Mouse (Mus musculus) limb, embryonic 10.5 days (tissue): ENCODE data around the gene Dpm3. TPM values are rescaled to one million over a fixed set of nuclear protein-coding genes. Genes with fewer than 3 reads are reported as not detected.

Source experiments
- DNase-seq: peaks from one replicate; pipeline ENCODE4 v3.0.0-alpha.2; 2017; ENCODE audit warnings: low spot score
- H3K27ac ChIP-seq: fragments of 300-500 bp; sonication (generic); 2 replicates; pipeline ENCODE4 v1.5.1; 2016; ENCODE audit warnings: mild to moderate bottlenecking
- H3K27me3 ChIP-seq: fragments of 300-500 bp; sonication (generic); 2 replicates; pipeline ENCODE4 v1.6.1; 2016; ENCODE audit warnings: low read depth, mild to moderate bottlenecking; ENCODE audit not compliant: poor library complexity, severe bottlenecking
- H3K36me3 ChIP-seq: fragments of 300-500 bp; sonication (generic); 2 replicates; pipeline ENCODE4 v1.6.1; 2016; ENCODE audit warnings: mild to moderate bottlenecking, moderate library complexity
- H3K4me1 ChIP-seq: fragments of 300-500 bp; sonication (generic); 2 replicates; pipeline ENCODE4 v1.6.1; 2016
- H3K4me3 ChIP-seq: fragments of 300-500 bp; sonication (generic); 2 replicates; pipeline ENCODE4 v1.5.1; 2016; ENCODE audit warnings: mild to moderate bottlenecking, moderate library complexity
- H3K9me3 ChIP-seq: fragments of 300-500 bp; sonication (generic); replicated peaks from 2 replicates; pipeline ENCODE4 v1.6.1; 2016; ENCODE audit warnings: mild to moderate bottlenecking
- WGBS: fragments of 180-500 bp; shearing (Covaris S2); methylation state at CpG from one replicate; pipeline ENCODE4 v1.1.7; 2016; 5-methylcytosine and 5-hydroxymethylcytosine counted together
- polyA plus RNA-seq: library from polyadenylated mRNA; unstranded; fragments of >200 nt; fragmentation: Nextera tagmentation; extraction: Ambion mirVana; gene quantifications from 2 replicates; pipeline ENCODE4 v1.2.1, GENCODE M21; 2016

The Dpm3 gene
- polyA plus RNA-seq, 1 experiment from 2014 or later, result 84.0 TPM

DNA sequence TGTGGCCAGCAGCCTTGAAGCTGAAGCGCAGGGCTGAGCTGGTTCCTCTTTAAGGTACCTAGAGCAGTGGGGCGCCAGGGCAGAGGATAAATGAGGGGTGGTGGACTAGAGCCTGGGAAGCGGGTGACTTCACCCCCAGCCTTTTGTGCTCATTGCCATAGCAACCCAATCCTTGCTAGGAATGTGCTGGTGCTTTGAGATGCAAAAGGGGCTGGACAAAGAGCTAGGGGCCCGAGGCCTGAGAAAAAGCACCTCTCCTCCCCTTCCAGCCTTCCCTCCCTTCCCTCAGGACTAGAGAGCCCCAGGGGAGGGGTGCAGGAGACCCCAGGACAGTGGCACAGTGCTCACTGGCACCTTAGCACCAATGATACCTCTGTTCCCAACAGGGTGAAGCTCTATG is 33.2 kb upstream of the Dpm3 start:
- Histone ChIP-seq H3K4me1 (peaks cover 48% of the 10 kb centered on the region), H3K4me3 (peak overlapping the region; percentile 66), H3K9me3 (no peaks in the 10 kb centered on the region), H3K36me3 (peaks cover 40% of the 10 kb centered on the region), H3K27me3 (peaks cover 50% of the 10 kb centered on the region), H3K27ac (peak overlapping the region; percentile 87)
- DNase-seq, result no peak
- 36% methylated on average over 4 of the region's 4 CpGs for WGBS

DNA sequence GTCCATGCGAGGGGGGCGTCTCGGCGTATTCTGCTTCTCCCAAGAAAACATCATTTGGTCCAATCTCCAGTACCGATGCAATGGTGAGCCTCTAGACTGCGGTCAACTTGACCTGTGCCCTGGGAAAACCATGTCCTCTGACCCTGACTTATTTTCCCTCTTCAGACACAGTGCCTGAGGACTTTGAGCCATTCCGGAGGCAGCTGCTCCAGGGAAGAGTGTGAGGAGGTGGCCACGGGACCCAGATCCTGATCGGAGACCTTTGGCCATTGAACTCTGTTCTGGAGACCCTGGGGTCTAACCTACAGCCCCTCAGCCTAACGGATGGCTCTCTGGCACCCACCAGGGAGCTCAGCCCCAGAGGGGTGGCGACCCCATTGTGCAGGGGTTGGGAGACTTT is 32.8 kb upstream of the Dpm3 start:
- peaks cover 54% of the 10 kb centered on the region for H3K27me3 ChIP-seq
- peaks cover 44% of the 10 kb centered on the region for H3K4me1 ChIP-seq
- DNase-seq, result no peak
- no peaks in the 10 kb centered on the region for H3K9me3 ChIP-seq
- H3K4me3 ChIP-seq, result peak overlapping the region; percentile 66
- WGBS, result 15% methylated on average over 11 of the region's 11 CpGs
- peaks cover 35% of the 10 kb centered on the region for H3K36me3 ChIP-seq
- H3K27ac ChIP-seq, result peak overlapping the region; percentile 87

- no peaks in the 10 kb centered on the region for H3K9me3 ChIP-seq
- peak within 1 kb of the TSS; percentile 66 for H3K4me3 ChIP-seq
- H3K36me3 ChIP-seq, result peaks cover 30% of the 10 kb centered on the region
- DNase-seq, result no peak
- H3K4me1 ChIP-seq, result peaks cover 45% of the 10 kb centered on the region
- WGBS, result under 1% methylated on average over 21 of the region's 21 CpGs
- peaks cover 60% of the 10 kb centered on the region for H3K27me3 ChIP-seq
- peak within 1 kb of the TSS; percentile 87 for H3K27ac ChIP-seq
Measured at GRCm38 (mm10) chr3:89226900-89227299, 32.3 kb upstream of the Dpm3 start, which contains the start of gene Mtx1. Gene Mtx1, minus strand, starts transcription at chr3:89227088.

DNA sequence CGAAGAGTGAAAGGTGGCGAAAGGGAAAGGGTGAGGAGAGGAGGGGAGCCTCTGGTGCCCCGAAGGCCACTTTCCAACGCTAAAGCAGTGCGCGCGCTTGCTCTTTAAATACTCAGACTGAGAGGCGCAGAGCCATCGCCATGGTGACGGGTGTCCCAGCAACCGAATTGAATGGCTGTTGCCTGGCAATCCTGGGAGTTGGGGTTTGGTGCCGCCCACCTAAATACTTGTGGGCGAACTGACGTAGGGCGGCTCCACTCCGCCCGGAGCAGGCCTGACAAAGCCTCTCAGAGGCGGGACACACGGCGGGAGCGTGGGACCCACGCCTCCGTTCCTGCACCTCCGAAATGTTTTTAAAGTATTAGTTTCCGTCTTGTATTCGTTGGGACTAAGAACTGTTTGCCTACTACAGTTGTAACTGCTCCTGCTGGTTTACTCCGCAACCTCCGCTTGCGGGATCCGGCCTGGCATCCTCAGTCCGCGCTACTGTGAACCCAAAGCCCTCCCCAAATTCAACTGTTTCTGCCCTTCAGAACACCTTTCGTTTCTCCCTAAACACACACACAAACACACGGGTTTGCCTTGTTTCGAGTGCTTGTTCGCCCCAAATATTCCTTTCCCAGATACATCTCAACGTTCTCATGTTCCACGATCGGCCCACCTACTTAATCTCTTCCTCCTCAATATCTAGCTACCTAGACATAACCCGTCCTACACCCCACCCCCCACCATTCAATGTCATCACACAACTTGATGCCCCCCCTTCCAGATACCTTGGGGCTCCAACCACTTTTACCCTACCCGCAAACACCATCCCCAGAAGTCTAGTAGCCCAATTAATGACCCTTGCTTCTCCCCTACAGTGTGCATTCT is 31.6 kb upstream of the Dpm3 start:
- H3K4me3 ChIP-seq, result peak overlapping the region; percentile 66
- H3K4me1 ChIP-seq, result peaks cover 50% of the 10 kb centered on the region
- H3K27ac ChIP-seq, result peak overlapping the region; percentile 87
- peaks cover 27% of the 10 kb centered on the region for H3K36me3 ChIP-seq
- H3K9me3 ChIP-seq, result no peaks in the 10 kb centered on the region
- H3K27me3 ChIP-seq, result peaks cover 61% of the 10 kb centered on the region
- peak; percentile 93 for DNase-seq
- WGBS, result 4% methylated on average over 41 of the region's 41 CpGs

GRCm38 (mm10) chr3:89228180-89228549 is 31.0 kb upstream of the Dpm3 start:
- Histone ChIP-seq H3K36me3 (peaks cover 23% of the 10 kb centered on the region), H3K4me1 (peaks cover 50% of the 10 kb centered on the region), H3K4me3 (peak overlapping the region; percentile 66), H3K9me3 (no peaks in the 10 kb centered on the region), H3K27me3 (peaks cover 66% of the 10 kb centered on the region), H3K27ac (peak overlapping the region; percentile 87)
- DNase-seq, result peak; percentile 95
- WGBS, result 0% methylated on average over 20 of the region's 20 CpGs

DNA sequence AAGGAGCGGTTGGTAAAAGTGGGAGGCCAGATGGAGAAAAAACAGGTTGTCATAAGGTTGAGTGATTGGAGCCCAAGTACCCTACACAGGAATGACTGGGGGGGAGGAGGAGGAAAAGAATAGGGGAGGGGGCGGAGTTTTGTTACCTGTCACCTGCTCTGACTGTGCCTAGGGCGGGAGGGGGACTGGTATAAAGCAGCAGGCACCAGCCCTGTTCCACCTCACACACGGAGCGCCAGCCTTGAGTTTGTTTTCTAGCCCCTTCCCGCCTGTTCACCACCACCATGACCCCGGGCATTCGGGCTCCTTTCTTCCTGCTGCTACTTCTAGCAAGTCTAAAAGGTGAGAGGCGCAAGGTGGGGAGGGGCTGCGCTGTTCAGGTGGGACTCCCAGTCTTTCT is 30.3 kb upstream of the Dpm3 start, which contains the start of gene Muc1:
Gene Muc1 (plus strand): TSS at position 222 of the 400 bp plus-strand sequence.
- no peaks in the 10 kb centered on the region for H3K9me3 ChIP-seq
- H3K36me3 ChIP-seq, result peaks cover 16% of the 10 kb centered on the region
- peaks cover 50% of the 10 kb centered on the region for H3K4me1 ChIP-seq
- peak within 1 kb of the TSS; percentile 87 for H3K27ac ChIP-seq
- DNase-seq, result no peak
- H3K27me3 ChIP-seq, result peaks cover 66% of the 10 kb centered on the region
- 16% methylated on average over 10 of the region's 10 CpGs for WGBS
- H3K4me3 ChIP-seq, result peak within 1 kb of the TSS; percentile 66

DNA sequence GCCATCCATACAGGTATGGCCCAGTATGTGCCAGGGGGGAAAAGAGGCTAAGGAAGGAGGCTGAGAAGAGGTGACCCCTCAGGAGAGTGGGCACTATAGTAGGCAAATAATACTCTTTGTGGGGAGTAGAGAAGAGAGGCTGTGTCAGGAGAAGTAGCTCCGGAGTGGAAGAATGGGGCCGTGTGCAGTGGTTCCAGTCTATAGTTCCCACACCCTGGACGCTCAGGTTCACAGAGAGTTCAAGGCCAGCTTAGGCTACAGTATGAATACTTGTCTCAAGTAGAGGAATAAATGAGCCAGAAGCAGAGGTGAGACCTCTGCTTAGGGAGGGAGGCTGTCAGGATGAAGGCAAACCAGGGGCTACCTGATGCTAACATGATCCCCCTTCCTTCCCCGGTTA is 29.9 kb upstream of the Dpm3 start:
- peaks cover 12% of the 10 kb centered on the region for H3K36me3 ChIP-seq
- 61% methylated on average over 4 of the region's 4 CpGs for WGBS
- no peaks in the 10 kb centered on the region for H3K9me3 ChIP-seq
- H3K4me1 ChIP-seq, result peaks cover 50% of the 10 kb centered on the region
- DNase-seq, result no peak
- no peak overlapping the region for H3K27ac ChIP-seq
- H3K27me3 ChIP-seq, result peaks cover 66% of the 10 kb centered on the region
- no peak overlapping the region for H3K4me3 ChIP-seq

DNA sequence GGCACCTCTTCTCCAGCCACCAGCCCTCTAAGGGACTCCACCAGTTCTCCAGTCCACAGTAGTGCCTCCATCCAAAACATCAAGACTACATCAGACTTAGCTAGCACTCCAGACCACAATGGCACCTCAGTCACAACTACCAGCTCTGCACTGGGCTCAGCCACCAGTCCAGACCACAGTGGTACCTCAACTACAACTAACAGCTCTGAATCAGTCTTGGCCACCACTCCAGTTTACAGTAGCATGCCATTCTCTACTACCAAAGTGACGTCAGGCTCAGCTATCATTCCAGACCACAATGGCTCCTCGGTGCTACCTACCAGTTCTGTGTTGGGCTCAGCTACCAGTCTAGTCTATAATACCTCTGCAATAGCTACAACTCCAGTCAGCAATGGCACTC is 28.6 kb upstream of the Dpm3 start:
- no peak overlapping the region for H3K4me3 ChIP-seq
- H3K27me3 ChIP-seq, result peaks cover 61% of the 10 kb centered on the region
- H3K27ac ChIP-seq, result no peak overlapping the region
- peaks cover 7% of the 10 kb centered on the region for H3K36me3 ChIP-seq
- DNase-seq, result no peak
- no peaks in the 10 kb centered on the region for H3K9me3 ChIP-seq
- 94% methylated on average over 2 of the region's 2 CpGs for WGBS
- H3K4me1 ChIP-seq, result peaks cover 41% of the 10 kb centered on the region

DNA sequence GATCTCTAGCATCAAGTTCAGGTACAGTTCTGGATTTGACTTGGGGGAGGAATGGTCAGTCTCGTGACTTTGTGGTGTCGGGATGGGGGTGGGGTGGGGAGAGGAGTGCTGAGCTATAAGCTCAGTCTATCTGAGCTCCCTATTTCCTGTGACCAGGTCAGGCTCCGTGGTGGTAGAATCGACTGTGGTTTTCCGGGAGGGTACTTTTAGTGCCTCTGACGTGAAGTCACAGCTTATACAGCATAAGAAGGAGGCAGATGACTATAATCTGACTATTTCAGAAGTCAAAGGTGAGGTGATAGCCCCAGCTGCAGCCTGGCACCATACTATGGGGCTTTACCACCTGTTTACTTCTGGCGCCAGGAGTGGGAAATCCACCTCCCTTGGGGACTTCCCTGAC is 27.8 kb upstream of the Dpm3 start:
- Histone ChIP-seq H3K27ac (no peak overlapping the region), H3K9me3 (no peaks in the 10 kb centered on the region), H3K27me3 (peaks cover 58% of the 10 kb centered on the region), H3K4me3 (no peak overlapping the region), H3K4me1 (peaks cover 36% of the 10 kb centered on the region), H3K36me3 (peaks cover 11% of the 10 kb centered on the region)
- 76% methylated on average over 7 of the region's 7 CpGs for WGBS
- no peak for DNase-seq

- H3K27me3 ChIP-seq, result peaks cover 57% of the 10 kb centered on the region
Measured at GRCm38 (mm10) chr3:89231772-89232275, 27.3 kb upstream of the Dpm3 start.

DNA sequence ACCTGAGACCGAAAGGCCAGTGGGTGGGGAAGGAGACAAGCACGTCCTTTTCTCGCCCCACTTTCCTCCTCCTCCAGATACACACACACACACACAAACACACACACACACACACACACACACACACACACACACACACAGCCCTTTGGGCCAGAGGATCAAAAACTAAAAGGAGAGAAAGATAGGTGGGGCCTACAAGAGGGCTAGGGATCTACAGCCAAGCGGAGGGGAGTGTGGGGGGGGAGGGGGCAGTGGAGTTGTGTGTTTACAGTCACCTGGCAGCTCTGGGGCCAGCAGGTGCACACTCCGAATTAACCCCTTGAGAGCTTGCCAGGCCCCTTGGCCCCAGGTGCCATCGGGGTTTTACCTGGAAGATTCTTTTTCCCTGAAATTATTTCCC is 26.5 kb upstream of the Dpm3 start:
- no peaks in the 10 kb centered on the region for H3K9me3 ChIP-seq
- DNase-seq, result no peak
- H3K27ac ChIP-seq, result no peak overlapping the region
- peaks cover 19% of the 10 kb centered on the region for H3K36me3 ChIP-seq
- WGBS, result 65% methylated on average over 6 of the region's 6 CpGs
- peaks cover 57% of the 10 kb centered on the region for H3K27me3 ChIP-seq
- H3K4me3 ChIP-seq, result no peak overlapping the region
- H3K4me1 ChIP-seq, result peaks cover 24% of the 10 kb centered on the region

More at GRCm38 (mm10) chr3:89231772-89232275, 27.3 kb upstream of the Dpm3 start:
- DNase-seq, result no peak
- WGBS, result 75% methylated on average over 16 of the region's 16 CpGs
- peaks cover 16% of the 10 kb centered on the region for H3K36me3 ChIP-seq
- H3K4me3 ChIP-seq, result no peak overlapping the region
- H3K27ac ChIP-seq, result no peak overlapping the region
- peaks cover 31% of the 10 kb centered on the region for H3K4me1 ChIP-seq
- H3K9me3 ChIP-seq, result no peaks in the 10 kb centered on the region

GRCm38 (mm10) chr3:89233562-89234110 is 25.5 kb upstream of the Dpm3 start:
- Histone ChIP-seq H3K27ac (no peak overlapping the region), H3K36me3 (peaks cover 29% of the 10 kb centered on the region), H3K27me3 (peaks cover 54% of the 10 kb centered on the region), H3K9me3 (no peaks in the 10 kb centered on the region), H3K4me1 (peaks cover 20% of the 10 kb centered on the region), H3K4me3 (no peak overlapping the region)
- DNase-seq, result no peak
- 84% methylated on average over 14 of the region's 14 CpGs for WGBS

- peak overlapping the region; percentile 46; the same call in 1 of the 2 replicates for H3K27ac ChIP-seq
- H3K4me3 ChIP-seq, result no peak overlapping the region
- WGBS, result 92% methylated on average over 10 of the region's 10 CpGs
- DNase-seq, result no peak
- peaks cover 25% of the 10 kb centered on the region for H3K27me3 ChIP-seq
- no peaks in the 10 kb centered on the region for H3K9me3 ChIP-seq
- H3K4me1 ChIP-seq, result peaks cover 16% of the 10 kb centered on the region; the same call in 1 of the 2 replicates
- H3K36me3 ChIP-seq, result peaks cover 40% of the 10 kb centered on the region
Measured at GRCm38 (mm10) chr3:89236516-89236915, 22.6 kb upstream of the Dpm3 start.
